In the genomic region with DNA sequence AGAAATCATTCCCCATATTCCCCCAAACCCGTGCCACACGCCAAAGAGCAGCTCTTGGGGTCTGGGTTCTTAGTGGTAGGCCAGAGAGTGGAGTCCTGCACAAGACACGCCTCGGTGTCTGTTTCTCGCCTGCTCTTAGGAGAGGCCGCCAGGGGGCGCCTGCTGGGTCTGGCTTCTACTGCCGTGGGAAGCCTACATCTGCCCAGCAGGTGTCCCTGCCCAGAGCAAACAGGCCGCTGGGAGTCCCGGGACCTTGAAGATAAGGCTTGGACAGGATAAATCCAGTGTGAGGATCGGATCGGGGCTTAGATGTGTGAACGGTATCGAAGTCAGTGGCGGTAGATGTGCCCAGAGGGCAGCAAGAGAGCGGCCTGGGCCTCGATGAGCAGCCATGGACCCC, we compare ENCODE assay signal across 8 mouse cellular contexts. TPM values are rescaled to one million over a fixed set of nuclear protein-coding genes. Genes with fewer than 3 reads are reported as not detected.
DNase-seq lines count a peak whose midpoint lies in the region; ATAC-seq and TF ChIP-seq lines count a peak whose summit lies in the region.

A gene (plus strand): TSS at position 236 of the 400 bp plus-strand sequence.

- H3K4me1 ChIP-seq in kidney, adult 2 months (ENCODE audit: control insufficient read depth, insufficient read depth, low read length) = 0 out of 2 replicates have a peak, but pooled peaks cover 4% of the 10 kb centered on the region
- H3K4me1 ChIP-seq in limb, embryonic 13.5 days = peaks cover 53% of the 10 kb centered on the region
- H3K4me1 ChIP-seq in stomach, embryonic 14.5 days (ENCODE audit: control insufficient read depth, insufficient read depth, low read length) = peaks cover 17% of the 10 kb centered on the region; the same call in 1 of the 2 replicates

- peak within 1 kb of the TSS; percentile 71 for H3K9ac ChIP-seq in limb, embryonic 13.5 days
- no peak within 1 kb of the TSS for H3K9ac ChIP-seq in stomach, embryonic 14.5 days (replicated peaks; ENCODE audit: low read depth, low read length)

- TF ChIP-seq CTCF in kidney, adult 2 months (conservative IDR thresholded peaks at IDR 0.05; ENCODE audit: insufficient read depth, insufficient read length, low read depth, low read length) = peak; percentile 81

- no peaks in the 10 kb centered on the region for H3K36me3 ChIP-seq in kidney, adult 2 months (ENCODE audit: control insufficient read depth, insufficient read depth, low read length)
- peaks cover 19% of the 10 kb centered on the region for H3K36me3 ChIP-seq in limb, embryonic 13.5 days
- H3K36me3 ChIP-seq in stomach, embryonic 14.5 days (ENCODE audit: control insufficient read depth, insufficient read depth, low read length) = no peaks in the 10 kb centered on the region

- WGBS in kidney, adult 2 months = 8% methylated on average over 17 of the region's 17 CpGs
- WGBS in limb, embryonic 13.5 days = 2% methylated on average over 17 of the region's 17 CpGs
- 5% methylated on average over 17 of the region's 17 CpGs for WGBS in stomach, embryonic 14.5 days

- peak; percentile 73 for DNase-seq in right cerebral cortex, adult 18-20 months
- no peak for DNase-seq in right cerebral cortex, postnatal 36 days (ENCODE audit: low spot score in 2 of 2)
- peak; percentile 89 for DNase-seq in embryo, embryonic 10.5 days (ENCODE audit: low spot score)
- peak; percentile 62 to 78 for DNase-seq in heart, adult 18-20 months
- peak; percentile 83 for DNase-seq in kidney, adult 2 months
- DNase-seq in natural killer cell, adult 2 months (ENCODE audit: low spot score in 2 of 2) = peak; percentile 54 to 76

- H3K9me3 ChIP-seq in limb, embryonic 13.5 days = 0 out of 2 replicates have a peak, but pooled peaks cover 1% of the 10 kb centered on the region
- no peaks in the 10 kb centered on the region for H3K9me3 ChIP-seq in stomach, embryonic 14.5 days (ENCODE audit: control insufficient read depth, low read depth, low read length)

- ATAC-seq in limb, embryonic 13.5 days (ENCODE audit: low FRiP score, low read depth) = peak; percentile 48
- peak; percentile 24; the same call in 1 of the 2 replicates for ATAC-seq in stomach, embryonic 14.5 days (ENCODE audit: insufficient number of reproducible peaks, insufficient read depth, low FRiP score, low read depth)

- peak within 1 kb of the TSS; percentile 72 for H3K4me2 ChIP-seq in limb, embryonic 13.5 days (replicated peaks)
- no peak within 1 kb of the TSS; the same call in 1 of the 2 replicates for H3K4me2 ChIP-seq in stomach, embryonic 14.5 days (replicated peaks; ENCODE audit: low read depth, low read length)

- TF ChIP-seq POLR2A in kidney, adult 2 months (IDR thresholded peaks at IDR 0.05; ENCODE audit: low read depth, low read length) = no peak

- H3K27me3 ChIP-seq in kidney, adult 2 months (replicated peaks; ENCODE audit: control insufficient read depth, insufficient read depth, low read length) = no peaks in the 10 kb centered on the region
- H3K27me3 ChIP-seq in limb, embryonic 13.5 days = peaks cover 92% of the 10 kb centered on the region
- H3K27me3 ChIP-seq in stomach, embryonic 14.5 days (ENCODE audit: control insufficient read depth, insufficient read depth, low read length) = peaks cover 33% of the 10 kb centered on the region

- H3K4me3 ChIP-seq in kidney, adult 2 months (ENCODE audit: insufficient read depth, low read depth, low read length) = no peak within 1 kb of the TSS
- H3K4me3 ChIP-seq in limb, embryonic 13.5 days = peak within 1 kb of the TSS; percentile 52
- H3K4me3 ChIP-seq in stomach, embryonic 14.5 days (ENCODE audit: low read depth, low read length) = no peak within 1 kb of the TSS; the same call in 1 of the 2 replicates

- H3K27ac ChIP-seq in kidney, adult 2 months (ENCODE audit: insufficient read depth, low read depth, low read length) = no peak within 1 kb of the TSS
- peak within 1 kb of the TSS; percentile 85 for H3K27ac ChIP-seq in limb, embryonic 13.5 days
- no peak within 1 kb of the TSS for H3K27ac ChIP-seq in stomach, embryonic 14.5 days (ENCODE audit: low read length)

RNA-seq across cellular contexts. Expression of the gene that starts here (rescaled TPM):
- total RNA-seq in heart, adult 18-20 months (2021) = not detected
- 0.04 TPM in 1 of 2 replicates, not detected in the other for polyA plus RNA-seq in kidney, adult 2 months (2012; rRNA removed)
- polyA plus RNA-seq in limb, embryonic 13.5 days (2015; fragmentation: Nextera tagmentation; extraction: Ambion mirVana) = 1.5 and 1.6 TPM in 2 replicates
- polyA plus RNA-seq in stomach, embryonic 14.5 days (2014; fragmentation: Nextera tagmentation; extraction: Ambion mirVana) = 0.14 and 6.6 TPM in 2 replicates

Comparison
In these comparisons a context has a peak if more than half of its experiments do, and no peak if none do; other contexts are left out.
1. DNase-seq: peak in right cerebral cortex, adult 18-20 months (single experiment), embryo, embryonic 10.5 days (single experiment) and natural killer cell, adult 2 months (2 of 2); none in right cerebral cortex, postnatal 36 days (0 of 2).
2. Peak in DNase-seq in heart, adult 18-20 months; RNA of the gene not detected or under 1 TPM.
3. Peak in DNase-seq in kidney, adult 2 months; RNA of the gene not detected or under 1 TPM.